Mouse (Mus musculus) bone marrow, adult 2 months (tissue): ENCODE results near the gene Tmem270. TPM values are rescaled to one million over a fixed set of nuclear protein-coding genes. Genes with fewer than 3 reads are reported as not detected.
"Not testable (repeated sequence)": the region's sequence is repeated elsewhere in the genome, so short reads cannot be mapped to it uniquely, and the experiment has no call there.

Source experiments
- H3K27ac ChIP-seq: fragments of 200-500 bp; 2 replicates; pipeline ENCODE4 v1.5.1; 2012; ENCODE audit warnings: low read depth, mild to moderate bottlenecking, control low read depth, inconsistent platforms, low read length; ENCODE audit not compliant: control insufficient read depth, poor library complexity, insufficient read depth
- H3K4me1 ChIP-seq: fragments of 200-500 bp; 2 replicates; pipeline ENCODE4 v1.6.1; 2011; ENCODE audit warnings: low read length; ENCODE audit not compliant: control insufficient read depth, insufficient read depth
- H3K4me3 ChIP-seq: fragments of 200-500 bp; replicated peaks from 2 replicates; pipeline ENCODE3; 2011; ENCODE audit warnings: mild to moderate bottlenecking, low read depth, low read length, control low read depth; ENCODE audit not compliant: control insufficient read depth
- CTCF ChIP-seq: fragments of 200-500 bp; IDR thresholded peaks from 2 replicates; pipeline ENCODE4 v1.5.1; 2011; ENCODE audit warnings: low read length, control low read depth; ENCODE audit not compliant: control insufficient read depth, insufficient read depth
- POLR2A ChIP-seq: fragments of 200-500 bp; IDR thresholded peaks from 2 replicates; pipeline ENCODE4 v1.6.1; 2011; ENCODE audit warnings: low read depth, mild to moderate bottlenecking, control low read depth, low read length, borderline replicate concordance; ENCODE audit not compliant: control insufficient read depth
- WGBS: fragments of 180-500 bp; shearing (Covaris S2); methylation state at CpG from one replicate; pipeline ENCODE4 v1.1.7; 2018; 5-methylcytosine and 5-hydroxymethylcytosine counted together
- polyA plus RNA-seq: library from polyadenylated mRNA; stranded (reverse); fragments of >200 nt; gene quantifications from 2 replicates; pipeline ENCODE4 v1.2.4, GENCODE M21; 2011; ENCODE audit warnings: low replicate concordance; ENCODE audit not compliant: missing spikeins, insufficient read depth, insufficient read length

Gene Tmem270
- polyA plus RNA-seq, 1 experiment: not detected

DNA sequence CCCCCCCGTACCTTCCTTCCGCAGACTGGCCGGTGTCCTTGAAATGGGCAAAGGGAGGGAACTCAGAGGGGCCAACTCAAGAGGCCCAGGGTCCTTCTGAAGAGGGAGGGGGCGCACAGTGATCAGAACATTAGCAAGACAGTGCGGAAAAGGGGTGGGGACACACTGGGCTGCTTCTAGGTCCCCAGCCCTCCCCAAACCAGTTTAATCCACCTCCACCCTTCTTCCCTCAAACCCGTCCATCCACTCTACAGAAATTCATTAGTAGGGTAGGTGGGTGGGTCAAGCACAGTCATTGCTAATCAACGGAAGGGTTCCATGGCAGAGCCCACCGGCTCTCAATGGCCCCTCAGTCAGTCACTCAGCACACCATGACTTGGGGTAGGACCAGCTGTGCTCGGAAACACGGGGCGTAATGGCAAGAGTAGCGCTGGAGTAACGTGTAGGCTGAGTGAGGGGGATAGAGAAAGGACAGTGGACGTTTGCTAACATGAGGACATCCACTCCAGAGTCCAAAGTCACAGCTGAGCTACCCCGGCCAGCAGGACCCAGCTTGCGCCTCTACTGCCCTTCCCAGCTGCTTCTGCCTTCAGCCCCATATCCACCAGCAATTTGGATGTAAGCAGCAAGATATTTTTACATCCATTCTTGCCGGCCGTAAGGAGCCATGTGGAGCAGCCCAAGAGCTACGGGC, 38.9 kb upstream of the Tmem270 start:
- Histone ChIP-seq H3K4me3 (no peak overlapping the region), H3K27ac (no peak overlapping the region), H3K4me1 (no peaks in the 10 kb centered on the region)
- TF ChIP-seq POLR2A (no peak), CTCF (no peak)
- 67% methylated on average over 19 of the region's 19 CpGs for WGBS

DNA sequence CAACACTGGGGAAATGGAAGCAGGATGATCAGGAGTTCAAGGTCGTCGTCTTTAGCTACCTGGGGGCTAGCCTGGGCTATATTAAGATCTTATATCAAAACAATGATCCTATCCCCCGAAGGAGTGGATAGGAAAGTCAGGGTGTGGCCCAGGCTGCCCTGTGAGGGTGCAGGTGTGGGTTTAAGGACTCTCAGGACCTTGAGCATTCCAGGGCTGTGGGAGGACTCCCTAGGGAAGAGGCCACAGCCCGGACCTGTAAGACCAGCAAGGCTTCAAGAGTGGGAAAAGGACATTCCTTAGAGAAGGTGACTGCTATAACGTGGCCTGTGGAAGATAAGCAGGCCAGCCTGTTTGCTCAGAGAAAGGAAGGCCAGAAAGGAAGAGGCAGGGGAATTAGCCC, 37.6 kb upstream of the Tmem270 start:
- no peak overlapping the region for H3K4me3 ChIP-seq
- 59% methylated on average over 5 of the region's 5 CpGs for WGBS
- H3K4me1 ChIP-seq: no peaks in the 10 kb centered on the region
- H3K27ac ChIP-seq: no peak overlapping the region
- TF ChIP-seq CTCF (no peak), POLR2A (no peak)

DNA sequence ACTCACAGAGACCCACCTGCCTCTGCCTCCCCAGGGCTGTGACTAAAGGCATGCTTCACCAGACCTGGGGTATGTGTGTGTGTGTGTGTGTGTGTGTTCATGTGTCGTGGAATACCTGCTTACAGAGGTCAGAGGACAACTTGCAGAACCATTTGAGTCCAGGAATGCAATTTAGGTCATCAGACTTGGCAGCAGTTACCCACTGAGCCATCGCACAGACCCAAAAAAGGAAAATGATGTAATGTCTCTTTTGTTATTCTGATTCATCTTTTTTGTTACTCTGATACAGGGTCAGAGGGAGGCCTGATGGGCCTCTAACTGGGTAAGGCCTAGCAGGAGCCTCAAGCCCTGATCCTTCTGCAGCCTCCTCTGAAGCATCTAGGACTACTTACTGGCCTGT, 36.2 kb upstream of the Tmem270 start:
- no peak for TF ChIP-seq POLR2A
- 71% methylated on average over 2 of the region's 2 CpGs for WGBS
- H3K4me3 ChIP-seq: no peak overlapping the region
- no peaks in the 10 kb centered on the region for H3K4me1 ChIP-seq
- H3K27ac ChIP-seq: no peak overlapping the region

DNA sequence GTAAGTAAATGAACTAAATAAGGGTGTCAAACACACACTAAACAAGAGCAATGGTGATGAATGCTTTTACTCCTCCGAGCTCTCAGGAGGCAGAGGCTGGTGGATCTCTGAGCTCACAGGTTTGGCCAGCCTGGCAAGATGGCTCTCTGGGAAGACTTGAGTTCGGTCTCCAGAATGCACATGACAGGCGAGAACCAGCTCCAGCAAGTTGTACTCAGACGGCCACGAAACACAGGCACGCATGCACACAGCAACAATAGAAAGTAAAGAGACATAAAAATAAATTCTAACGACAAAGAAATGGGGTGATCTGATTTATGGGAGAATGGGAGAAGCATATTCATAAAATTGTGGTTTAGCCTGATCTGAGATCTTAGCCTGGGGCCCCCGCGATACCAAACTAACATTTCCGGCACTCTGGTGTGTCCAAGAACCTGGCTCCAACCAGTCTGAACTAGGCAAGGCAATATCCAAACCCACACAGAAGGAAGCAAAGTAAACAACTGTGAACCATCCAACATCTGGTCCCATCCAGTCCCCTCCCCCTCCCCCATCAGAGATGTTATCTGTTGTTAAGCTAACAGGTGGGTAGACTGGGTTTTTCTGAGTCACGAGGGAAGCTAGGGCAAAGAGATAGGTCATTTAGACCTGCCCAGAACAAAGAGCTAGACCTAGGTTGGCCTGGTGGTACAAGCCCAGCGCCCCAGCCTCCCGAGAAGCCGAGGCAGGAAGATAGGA, 35.1 kb upstream of the Tmem270 start:
- WGBS: 62% methylated on average over 14 of the region's 14 CpGs
- H3K4me1 ChIP-seq: no peaks in the 10 kb centered on the region
- no peak overlapping the region for H3K4me3 ChIP-seq
- no peak for TF ChIP-seq CTCF
- TF ChIP-seq POLR2A: no peak
- no peak overlapping the region for H3K27ac ChIP-seq

DNA sequence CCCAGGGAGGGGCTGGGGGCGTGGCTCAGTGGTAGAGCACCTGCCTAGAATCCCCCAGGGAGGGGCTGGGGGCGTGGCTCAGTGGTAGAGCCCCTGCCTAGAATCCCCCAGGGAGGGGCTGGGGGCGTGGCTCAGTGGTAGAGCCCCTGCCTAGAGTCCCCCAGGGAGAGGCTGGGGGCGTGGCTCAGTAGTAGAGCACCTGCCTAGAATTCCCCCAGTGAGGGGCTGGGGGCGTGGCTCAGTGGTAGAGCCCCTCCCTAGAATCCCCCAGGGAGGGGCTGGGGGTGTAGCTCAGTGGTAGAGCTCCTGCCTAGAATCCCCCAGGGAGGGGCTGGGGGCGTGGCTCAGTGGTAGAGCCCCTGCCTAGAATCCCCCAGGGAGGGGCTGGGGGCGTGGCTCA, 33.0 kb upstream of the Tmem270 start:
- not testable (repeated sequence) for H3K4me1 ChIP-seq, H3K27ac ChIP-seq, H3K4me3 ChIP-seq
- 80% methylated on average over 3 of the region's 7 CpGs for WGBS

DNA sequence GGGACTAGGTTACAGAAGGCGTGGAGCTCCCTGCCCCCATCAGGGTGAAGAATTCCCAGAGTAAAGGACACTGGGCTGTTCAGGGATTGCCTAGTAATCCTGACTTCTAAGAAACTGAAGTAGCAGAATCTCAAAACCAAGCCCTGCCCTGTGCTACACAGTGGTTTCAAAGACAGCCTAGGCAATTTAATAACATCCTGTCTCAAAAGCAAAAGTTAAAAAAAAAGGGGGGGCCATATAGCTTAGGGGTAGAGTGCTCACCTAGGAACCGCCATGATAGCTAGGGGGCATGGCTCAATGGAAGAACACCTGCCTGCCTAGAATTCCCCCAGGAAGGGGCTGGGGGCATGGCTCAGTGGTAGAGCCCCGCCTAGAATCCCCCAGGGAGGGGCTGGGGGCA, 32.5 kb upstream of the Tmem270 start:
- Histone ChIP-seq H3K4me3 (no peak overlapping the region), H3K4me1 (no peaks in the 10 kb centered on the region), H3K27ac (no peak overlapping the region)
- WGBS: 67% methylated on average over 3 of the region's 3 CpGs
- TF ChIP-seq CTCF (no peak), POLR2A (no peak)

DNA sequence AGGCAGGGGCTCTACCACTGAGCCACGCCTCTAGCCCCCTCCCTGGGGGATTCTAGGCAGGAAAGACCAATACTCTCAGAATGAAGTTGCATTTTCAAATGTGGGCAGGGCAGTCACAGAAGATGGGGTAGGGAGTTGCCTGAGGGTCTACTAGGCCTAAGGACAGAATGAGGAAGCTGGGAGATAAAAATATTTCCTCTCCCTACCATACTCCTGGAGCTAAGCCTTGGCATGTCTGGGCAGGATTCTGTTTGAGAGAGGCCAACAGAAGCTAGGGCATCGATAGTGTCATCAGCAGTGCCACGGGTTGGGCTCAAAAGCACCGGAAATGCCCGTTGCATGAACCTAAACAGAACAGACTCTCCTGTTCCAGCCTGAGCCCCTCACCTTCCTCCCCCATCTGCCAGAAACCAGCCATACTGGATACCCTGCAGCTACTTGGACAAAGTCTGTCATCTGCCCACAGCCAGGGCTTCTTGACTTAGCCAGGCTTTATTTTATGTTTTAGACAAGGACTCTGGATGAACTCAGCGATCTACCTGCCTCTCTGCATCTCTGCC, 30.2 kb upstream of the Tmem270 start:
- TF ChIP-seq CTCF (no peak), POLR2A (no peak)
- 56% methylated on average over 6 of the region's 6 CpGs for WGBS
- Histone ChIP-seq H3K27ac (no peak overlapping the region), H3K4me3 (no peak overlapping the region), H3K4me1 (no peaks in the 10 kb centered on the region)

DNA sequence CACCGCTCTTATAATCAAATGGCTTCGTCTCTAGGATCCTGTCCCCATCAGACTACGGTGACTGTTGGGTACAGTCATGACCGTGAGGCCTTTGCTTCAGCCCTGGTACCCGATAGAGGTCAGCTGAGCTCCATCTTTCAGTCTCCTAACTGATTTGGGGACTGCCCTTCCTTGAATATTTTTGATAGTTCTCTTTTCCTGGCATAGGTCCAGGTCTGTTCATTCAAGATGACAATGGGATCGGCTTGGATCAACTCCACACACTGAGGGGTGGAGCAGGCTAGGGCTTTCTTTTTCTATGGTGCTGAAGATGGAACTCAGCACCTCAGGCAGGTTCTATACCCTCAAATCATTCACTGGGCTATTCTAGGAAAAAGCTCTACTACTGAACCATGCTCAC, 29.5 kb upstream of the Tmem270 start:
- no peak overlapping the region for H3K27ac ChIP-seq
- no peak overlapping the region for H3K4me3 ChIP-seq
- no peaks in the 10 kb centered on the region for H3K4me1 ChIP-seq
- 90% methylated on average over 6 of the region's 6 CpGs for WGBS
- no peak for TF ChIP-seq CTCF
- no peak for TF ChIP-seq POLR2A
